Mouse (Mus musculus) heart, adult 8-10 months (tissue): ENCODE measurements around the gene Arih1. TPM values are rescaled to one million over a fixed set of nuclear protein-coding genes. Genes with fewer than 3 reads are reported as not detected.

Source experiments
- total RNA-seq, 4 experiments: library from RNA; stranded (reverse); gene quantifications; 2 replicates each; pipeline ENCODE4 v1.2.4; 2022

Gene Arih1
- total RNA-seq, 4 experiments from 2014 or later = 69.9 to 81.0 (median 78.4) TPM

Other genes starting within 250 kb of the Arih1 start
- 1 to 10 TPM; 6.8 to 7.8 (median 7.5) TPM for gene Adpgk, start 195.1 kb downstream of the Arih1 start, total RNA-seq
- gene Bbs4, start 133.1 kb downstream of the Arih1 start, total RNA-seq = 1 to 10 TPM; 2.8 to 4.5 (median 3.5) TPM
- gene Hexa, start 52.9 kb upstream of the Arih1 start, total RNA-seq = 10 to 100 TPM; 45.0 to 50.7 (median 49.5) TPM
- under 1 TPM; 0.40 to 0.91 (median 0.79) TPM for gene Tmem202, start 53.2 kb upstream of the Arih1 start, total RNA-seq
- not detected for gene Celf6, start 91.3 kb upstream of the Arih1 start, total RNA-seq
- gene Parp6, start 130.7 kb upstream of the Arih1 start, total RNA-seq = 10 to 100 TPM; 15.1 to 17.9 (median 15.8) TPM
- 1,000 to 10,000 TPM; 1,114 to 1,272 (median 1,167) TPM for gene Pkm, start 169.8 kb upstream of the Arih1 start, total RNA-seq
- gene Gramd2, start 193.5 kb upstream of the Arih1 start, total RNA-seq = not detected